Mouse (Mus musculus) limb, embryonic 12.5 days (tissue): ENCODE measurements around the gene Iqck. TPM values are rescaled to one million over a fixed set of nuclear protein-coding genes. Genes with fewer than 3 reads are reported as not detected.

ENCODE experiments used
- ATAC-seq: fragments of 200-750 bp; cut with Nextera tagmentation; 2 replicates; pipeline ENCODE4 v1.8.0; 2017; ENCODE audit warnings: low read depth, moderate TSS enrichment; ENCODE audit not compliant: insufficient number of reproducible peaks, insufficient read depth, low FRiP score, low TSS enrichment
- H3K27ac ChIP-seq: fragments of 300-500 bp; sonication (generic); 2 replicates; pipeline ENCODE4 v1.5.1; 2016; ENCODE audit warnings: mild to moderate bottlenecking, moderate library complexity
- H3K27me3 ChIP-seq: fragments of 300-500 bp; sonication (generic); 2 replicates; pipeline ENCODE4 v1.6.1; 2016; ENCODE audit warnings: mild to moderate bottlenecking, moderate library complexity
- H3K36me3 ChIP-seq: fragments of 300-500 bp; sonication (generic); 2 replicates; pipeline ENCODE4 v1.6.1; 2016; ENCODE audit warnings: mild to moderate bottlenecking, moderate library complexity
- H3K4me1 ChIP-seq: fragments of 300-500 bp; sonication (generic); replicated peaks from 2 replicates; pipeline ENCODE4 v1.6.1; 2016
- H3K4me2 ChIP-seq: fragments of 300-500 bp; sonication (generic); 2 replicates; pipeline ENCODE4 v1.6.1; 2016; ENCODE audit warnings: mild to moderate bottlenecking, moderate library complexity
- H3K4me3 ChIP-seq: fragments of 300-500 bp; sonication (generic); replicated peaks from 2 replicates; pipeline ENCODE4 v1.5.1; 2016; ENCODE audit warnings: mild to moderate bottlenecking
- H3K9ac ChIP-seq: fragments of 300-500 bp; sonication (generic); replicated peaks from 2 replicates; pipeline ENCODE4 v1.6.1; 2016; ENCODE audit warnings: mild to moderate bottlenecking, moderate library complexity
- H3K9me3 ChIP-seq: fragments of 300-500 bp; sonication (generic); 2 replicates; pipeline ENCODE4 v1.6.1; 2016; ENCODE audit warnings: mild to moderate bottlenecking, moderate library complexity
- WGBS: fragments of 180-500 bp; shearing (Covaris S2); methylation state at CpG from one replicate; pipeline ENCODE4 v1.1.7; 2016; 5-methylcytosine and 5-hydroxymethylcytosine counted together
- polyA plus RNA-seq: library from polyadenylated mRNA; unstranded; fragments of >200 nt; fragmentation: Nextera tagmentation; extraction: Ambion mirVana; gene quantifications from 2 replicates; pipeline ENCODE4 v1.2.1, GENCODE M21; 2016

The Iqck gene
- polyA plus RNA-seq, 1 experiment from 2014 or later = 2.3 TPM

DNA sequence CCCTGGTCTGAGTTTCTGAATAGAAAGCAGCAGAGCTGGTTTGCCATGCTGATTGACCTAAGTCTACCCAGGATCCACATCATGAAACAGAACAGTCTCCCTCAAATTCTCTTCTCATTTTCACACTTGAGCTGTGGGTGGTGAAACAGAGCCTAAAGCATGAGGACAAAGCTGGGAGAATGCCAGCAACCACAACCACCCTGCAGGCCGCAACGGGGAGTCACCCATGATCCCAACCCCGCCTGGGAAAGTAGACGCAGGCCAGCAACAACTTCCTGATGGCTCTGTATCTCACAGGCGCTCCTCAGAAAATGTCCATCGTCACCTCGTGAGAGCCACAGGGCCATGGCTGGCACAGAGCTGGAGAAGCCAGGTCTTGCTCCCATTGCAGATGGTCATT, 4.0 kb upstream of the Iqck start:
- no peak for ATAC-seq
- 94% methylated on average over 7 of the region's 7 CpGs for WGBS
- peaks cover 17% of the 10 kb centered on the region for H3K4me1 ChIP-seq
- H3K4me3 ChIP-seq = no peak overlapping the region
- no peak overlapping the region for H3K27ac ChIP-seq
- H3K4me2 ChIP-seq = no peak overlapping the region
- H3K9me3 ChIP-seq = no peaks in the 10 kb centered on the region
- no peaks in the 10 kb centered on the region for H3K27me3 ChIP-seq
- peaks cover 66% of the 10 kb centered on the region for H3K36me3 ChIP-seq
- H3K9ac ChIP-seq = no peak overlapping the region

DNA sequence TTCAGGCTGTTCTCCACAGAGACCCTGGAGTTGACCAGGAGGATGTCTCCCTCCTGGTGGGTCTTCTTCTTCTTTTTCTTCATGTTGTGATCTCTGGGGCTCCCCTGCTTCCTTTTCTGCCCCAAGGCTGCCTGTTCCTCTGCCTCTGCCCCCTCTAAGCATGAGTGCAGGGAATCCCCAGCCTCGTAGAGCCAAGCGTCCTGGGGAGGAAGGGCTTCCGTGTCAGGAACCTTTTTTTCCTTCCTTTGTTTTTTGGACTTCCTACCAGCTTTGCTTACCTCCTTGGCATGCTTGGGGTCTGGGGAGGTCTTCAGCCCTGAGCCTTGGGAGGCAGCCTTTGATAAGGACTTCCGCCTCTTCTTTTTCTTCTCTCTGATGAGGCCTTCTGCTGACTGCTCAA, 2.9 kb upstream of the Iqck start:
- H3K9ac ChIP-seq = no peak overlapping the region
- H3K4me2 ChIP-seq = no peak overlapping the region
- H3K36me3 ChIP-seq = peaks cover 56% of the 10 kb centered on the region
- H3K9me3 ChIP-seq = no peaks in the 10 kb centered on the region
- H3K27me3 ChIP-seq = no peaks in the 10 kb centered on the region
- peaks cover 17% of the 10 kb centered on the region for H3K4me1 ChIP-seq
- no peak overlapping the region for H3K27ac ChIP-seq
- ATAC-seq = no peak
- no peak overlapping the region for H3K4me3 ChIP-seq
- 89% methylated on average over 4 of the region's 4 CpGs for WGBS

DNA sequence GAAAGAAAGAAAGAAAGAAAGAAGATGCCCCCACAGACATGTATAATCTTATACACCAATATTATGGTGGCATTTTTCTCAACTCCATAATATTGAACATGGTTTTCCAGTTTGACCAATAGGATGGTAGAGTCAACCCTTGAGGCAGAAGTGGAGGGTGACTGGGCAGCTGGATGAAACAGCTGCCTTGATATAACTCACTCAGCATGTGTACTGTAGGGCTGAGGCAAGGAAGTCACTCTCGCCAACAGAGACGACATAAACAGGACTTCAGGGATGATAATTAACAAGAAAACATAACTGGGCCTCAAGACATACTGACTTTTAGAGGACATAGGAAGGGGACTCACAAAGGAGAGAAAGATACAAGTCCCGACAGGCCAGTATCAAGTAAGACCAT, 946 bp upstream of the Iqck start:
- peaks cover 36% of the 10 kb centered on the region for H3K36me3 ChIP-seq
- peak overlapping the region; percentile 80 for H3K4me2 ChIP-seq
- H3K4me3 ChIP-seq = peak overlapping the region; percentile 80
- peak overlapping the region; percentile 71 for H3K9ac ChIP-seq
- no peaks in the 10 kb centered on the region for H3K27me3 ChIP-seq
- 16% methylated on average over 3 of the region's 3 CpGs for whole genome bisulfite sequencing
- no peaks in the 10 kb centered on the region for H3K9me3 ChIP-seq
- no peak overlapping the region for H3K27ac ChIP-seq
- H3K4me1 ChIP-seq = peaks cover 17% of the 10 kb centered on the region
- ATAC-seq = no peak

DNA sequence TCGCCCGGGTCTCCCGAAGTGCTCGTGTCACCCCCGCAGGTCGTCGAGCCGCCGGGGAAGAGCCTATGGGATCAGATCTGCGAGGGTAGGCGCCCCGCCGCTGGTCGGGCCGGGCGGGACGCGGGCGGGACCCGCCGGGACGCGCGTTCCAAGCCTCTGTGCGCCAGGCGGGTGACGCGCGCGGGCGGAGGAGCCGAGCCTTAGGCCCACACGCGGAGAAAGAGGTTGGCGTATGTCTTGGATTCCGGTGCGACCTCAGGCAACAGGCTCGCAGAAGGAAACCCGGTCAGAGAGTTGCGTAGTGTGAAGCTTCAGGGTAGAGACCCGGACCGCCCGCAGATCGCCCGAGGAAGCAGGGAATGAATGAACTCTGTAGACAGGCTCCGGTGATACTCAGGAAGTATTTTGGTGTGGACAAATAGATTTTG, 339 bp downstream of the Iqck start, which contains the start of gene Knop1:
TSS of gene Knop1 (minus strand) at position 378 of the 428 bp plus-strand sequence.
- H3K9me3 ChIP-seq = no peaks in the 10 kb centered on the region
- peaks cover 23% of the 10 kb centered on the region for H3K36me3 ChIP-seq
- H3K9ac ChIP-seq = peak within 1 kb of the TSS; percentile 71
- H3K4me3 ChIP-seq = peak within 1 kb of the TSS; percentile 80
- WGBS = under 1% methylated on average over 37 of the region's 46 CpGs
- H3K4me1 ChIP-seq = peaks cover 17% of the 10 kb centered on the region
- H3K4me2 ChIP-seq = peak within 1 kb of the TSS; percentile 80
- ATAC-seq = peak; percentile 79
- H3K27ac ChIP-seq = peak within 1 kb of the TSS; percentile 45; the same call in 1 of the 2 replicates
- no peaks in the 10 kb centered on the region for H3K27me3 ChIP-seq

DNA sequence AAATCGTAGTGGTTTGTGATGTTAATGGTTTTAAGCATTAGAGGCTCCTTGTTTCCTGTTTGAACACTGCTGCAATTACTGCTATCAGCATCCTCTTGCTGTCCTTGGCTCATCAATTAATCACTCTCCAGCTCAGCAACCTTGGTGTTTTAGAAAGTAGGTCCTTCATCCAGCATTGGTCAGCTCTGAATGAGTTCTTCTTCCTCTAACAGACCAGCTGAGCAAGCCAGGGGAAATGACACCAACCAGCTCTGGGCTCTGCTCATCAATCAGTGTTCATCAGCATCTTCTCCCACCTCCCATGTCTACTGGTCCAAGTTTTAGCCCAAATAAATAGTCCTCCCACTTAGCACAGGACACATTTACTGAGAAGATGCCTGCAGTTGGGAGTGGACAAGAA, 3.1 kb downstream of the Iqck start:
- Histone ChIP-seq H3K27ac (no peak overlapping the region), H3K27me3 (no peaks in the 10 kb centered on the region), H3K9me3 (no peaks in the 10 kb centered on the region), H3K36me3 (no peaks in the 10 kb centered on the region), H3K4me2 (no peak overlapping the region), H3K4me3 (no peak overlapping the region), H3K4me1 (peaks cover 17% of the 10 kb centered on the region), H3K9ac (no peak overlapping the region)
- 89% methylated on average over 1 of the region's 1 CpGs for WGBS
- ATAC-seq = no peak

DNA sequence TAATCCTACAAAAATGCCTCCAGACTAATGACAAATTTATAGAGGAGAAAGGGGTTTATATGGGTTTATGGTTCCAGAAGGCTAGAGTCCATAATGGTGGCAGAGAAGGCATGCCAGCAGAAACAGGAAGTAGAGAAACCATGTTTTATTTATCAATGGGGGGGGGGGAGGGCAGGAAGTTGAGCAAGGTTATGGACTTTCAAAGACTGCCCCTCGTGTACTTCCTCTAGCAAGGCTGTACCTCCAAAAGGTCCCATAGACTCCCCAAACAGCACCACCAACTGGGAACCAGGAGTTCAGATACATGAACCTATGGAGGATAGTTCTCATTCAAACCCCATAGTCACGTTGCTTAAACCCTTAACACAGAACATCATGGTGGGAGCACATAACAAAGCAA, 9.8 kb downstream of the Iqck start:
- Histone ChIP-seq H3K4me2 (no peak overlapping the region), H3K4me3 (no peak overlapping the region), H3K27ac (no peak overlapping the region), H3K27me3 (no peaks in the 10 kb centered on the region), H3K9ac (no peak overlapping the region), H3K4me1 (no peaks in the 10 kb centered on the region), H3K9me3 (no peaks in the 10 kb centered on the region), H3K36me3 (no peaks in the 10 kb centered on the region)
- ATAC-seq = no peak
- 69% methylated on average over 2 of the region's 2 CpGs for WGBS

DNA sequence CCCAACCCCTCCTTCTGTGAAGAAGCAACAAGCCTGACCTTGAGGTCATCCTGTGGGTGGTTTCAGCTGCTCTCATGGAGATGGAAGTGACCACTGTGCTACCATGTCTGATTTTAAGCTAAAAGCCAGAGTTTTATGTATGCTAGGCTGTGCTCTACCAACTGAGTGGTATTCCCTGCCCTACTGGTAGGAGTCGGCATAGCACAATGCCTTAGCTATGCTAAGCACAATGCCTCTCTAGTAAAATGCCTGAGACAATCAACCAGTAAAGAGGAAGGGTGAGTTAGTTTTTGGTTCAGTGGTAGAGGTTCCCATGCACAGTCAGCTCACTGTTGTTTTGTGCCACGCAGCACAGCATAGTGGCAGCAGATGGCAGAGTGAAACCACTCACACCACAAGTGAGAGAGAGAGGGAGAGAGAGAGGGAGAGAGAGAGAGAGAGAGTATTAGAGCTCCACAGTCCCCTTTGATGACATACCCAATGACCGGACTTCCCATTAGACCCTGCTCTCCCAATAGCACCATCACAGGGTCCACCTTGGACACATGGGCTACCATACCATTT, 24.0 kb downstream of the Iqck start:
- no peak overlapping the region for H3K4me3 ChIP-seq
- WGBS = 87% methylated on average over 3 of the region's 3 CpGs
- no peaks in the 10 kb centered on the region for H3K4me1 ChIP-seq
- H3K27me3 ChIP-seq = no peaks in the 10 kb centered on the region
- H3K4me2 ChIP-seq = no peak overlapping the region
- ATAC-seq = no peak
- H3K27ac ChIP-seq = no peak overlapping the region
- H3K9me3 ChIP-seq = no peaks in the 10 kb centered on the region
- H3K9ac ChIP-seq = no peak overlapping the region
- H3K36me3 ChIP-seq = no peaks in the 10 kb centered on the region

DNA sequence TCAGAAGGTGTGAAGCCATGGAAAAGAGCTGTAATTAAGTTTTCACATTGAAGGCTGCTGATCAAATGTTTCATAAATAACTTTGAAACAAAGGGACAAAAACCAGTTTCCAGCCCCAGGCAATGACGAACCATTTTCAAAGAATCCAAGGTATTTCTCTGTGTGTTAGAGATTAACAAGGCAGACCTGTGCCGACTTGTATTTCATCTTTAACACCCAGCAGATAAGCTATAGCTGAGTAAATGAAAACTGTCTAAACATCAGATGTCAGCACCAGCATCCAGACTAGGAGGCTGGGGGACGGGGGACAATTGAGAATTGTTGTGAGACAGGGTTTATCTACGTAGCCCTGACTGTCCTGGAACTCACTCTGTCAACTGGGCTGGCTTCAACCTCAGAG, 28.4 kb downstream of the Iqck start:
- no peaks in the 10 kb centered on the region for H3K9me3 ChIP-seq
- 80% methylated on average over 4 of the region's 4 CpGs for WGBS
- H3K4me2 ChIP-seq = no peak overlapping the region
- no peak overlapping the region for H3K9ac ChIP-seq
- H3K36me3 ChIP-seq = no peaks in the 10 kb centered on the region
- no peak overlapping the region for H3K4me3 ChIP-seq
- H3K4me1 ChIP-seq = peaks cover 5% of the 10 kb centered on the region; the same call in 1 of the 2 replicates
- no peak for ATAC-seq
- no peaks in the 10 kb centered on the region for H3K27me3 ChIP-seq
- no peak overlapping the region for H3K27ac ChIP-seq

DNA sequence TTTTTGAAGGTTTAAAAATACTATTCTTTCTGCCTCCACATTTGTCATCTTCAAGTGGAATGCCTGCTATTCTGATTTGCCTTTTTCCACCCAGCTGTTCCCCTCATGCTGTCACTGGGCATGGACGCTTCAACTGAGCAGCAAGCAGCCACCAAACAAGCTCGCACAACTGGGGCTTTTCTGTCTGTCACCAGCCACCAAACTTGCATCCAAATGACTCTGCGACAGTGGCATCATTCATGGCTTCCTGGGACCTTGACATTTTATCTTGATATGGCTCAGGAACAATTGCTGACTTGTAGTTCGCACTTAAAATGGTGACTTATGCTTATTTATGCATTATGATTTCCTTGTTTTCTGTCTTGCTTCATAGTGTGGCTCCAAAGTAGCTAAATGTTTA, 29.4 kb downstream of the Iqck start:
- no peak overlapping the region for H3K27ac ChIP-seq
- H3K4me2 ChIP-seq = no peak overlapping the region
- WGBS = 79% methylated on average over 4 of the region's 4 CpGs
- H3K4me3 ChIP-seq = no peak overlapping the region
- no peak for ATAC-seq
- peaks cover 10% of the 10 kb centered on the region; the same call in 1 of the 2 replicates for H3K4me1 ChIP-seq
- H3K9me3 ChIP-seq = no peaks in the 10 kb centered on the region
- no peaks in the 10 kb centered on the region for H3K27me3 ChIP-seq
- H3K9ac ChIP-seq = no peak overlapping the region
- no peaks in the 10 kb centered on the region for H3K36me3 ChIP-seq

DNA sequence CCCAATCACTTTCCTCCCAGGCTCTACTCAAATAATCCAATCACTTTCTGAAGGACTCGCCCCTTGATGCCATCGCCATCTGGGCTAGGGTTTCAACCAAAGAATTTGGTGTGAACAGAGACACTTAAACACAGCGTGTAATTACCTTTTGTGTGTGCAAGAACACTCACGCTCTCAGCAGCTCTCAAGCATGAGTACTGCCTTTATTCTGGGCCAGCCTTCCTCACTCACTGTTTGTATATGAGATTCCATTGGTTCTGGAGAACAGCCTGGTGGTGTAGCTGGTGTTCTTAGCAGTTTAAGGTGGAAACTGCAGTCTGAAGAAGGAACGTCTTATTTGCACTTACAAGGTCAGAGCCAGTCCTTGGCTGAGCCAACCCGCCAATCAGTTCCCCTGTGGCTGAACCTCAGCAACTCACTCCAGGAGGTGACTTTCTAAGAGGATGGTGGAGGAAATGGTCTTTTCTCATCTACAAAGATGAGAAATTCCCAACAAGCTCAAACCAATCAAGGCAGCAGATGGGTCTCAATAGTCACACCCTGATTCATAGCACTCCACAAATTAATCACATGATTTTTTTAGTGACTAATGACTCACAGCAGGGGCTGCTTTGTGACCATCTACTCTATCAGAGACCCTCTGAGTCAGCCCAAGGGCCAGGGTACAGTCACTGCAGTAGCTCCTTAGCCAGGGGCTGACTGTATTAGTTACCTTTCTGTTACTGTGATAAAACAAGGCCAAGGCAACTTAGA, 31.9 kb downstream of the Iqck start:
- no peak for ATAC-seq
- Histone ChIP-seq H3K4me2 (no peak overlapping the region), H3K4me3 (no peak overlapping the region), H3K27me3 (no peaks in the 10 kb centered on the region), H3K4me1 (peaks cover 10% of the 10 kb centered on the region; the same call in 1 of the 2 replicates), H3K9me3 (no peaks in the 10 kb centered on the region), H3K36me3 (no peaks in the 10 kb centered on the region), H3K27ac (0 out of 2 replicates have a peak overlapping the region, but pooled peaks have one; percentile 1), H3K9ac (no peak overlapping the region)
- WGBS = 43% methylated on average over 6 of the region's 6 CpGs

DNA sequence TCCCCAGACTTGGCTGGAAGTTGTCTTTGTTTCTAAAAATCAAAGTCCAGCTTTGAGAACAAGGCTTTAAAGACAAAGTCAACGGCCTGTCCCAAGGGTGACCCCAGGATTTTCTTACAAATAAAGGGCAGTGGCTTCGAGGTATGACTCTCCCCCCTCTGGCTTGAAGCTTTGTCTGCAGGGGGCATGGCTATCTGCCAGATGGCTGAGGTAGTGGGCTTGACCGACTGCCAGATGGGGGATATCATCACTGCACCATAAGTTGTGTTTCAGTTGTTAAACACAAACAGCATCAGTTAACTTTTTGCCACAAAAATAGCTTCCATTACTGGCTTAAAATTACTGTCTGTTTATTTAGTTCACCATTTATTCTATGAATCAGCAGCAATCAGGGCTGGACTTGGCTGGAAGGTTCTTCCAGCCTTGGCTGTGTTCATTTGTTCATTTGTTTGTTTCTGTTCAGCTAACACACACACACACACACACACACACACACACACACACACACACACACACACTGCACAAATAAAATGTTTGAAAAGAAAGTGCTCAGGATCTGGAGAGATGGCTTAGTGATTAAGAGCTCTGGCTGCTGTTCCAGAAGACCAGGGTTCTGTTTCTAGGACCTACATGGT, 33.6 kb downstream of the Iqck start:
- H3K9me3 ChIP-seq = no peaks in the 10 kb centered on the region
- no peak overlapping the region for H3K9ac ChIP-seq
- H3K27ac ChIP-seq = no peak overlapping the region
- H3K36me3 ChIP-seq = no peaks in the 10 kb centered on the region
- no peak overlapping the region for H3K4me3 ChIP-seq
- H3K4me2 ChIP-seq = no peak overlapping the region
- H3K27me3 ChIP-seq = no peaks in the 10 kb centered on the region
- ATAC-seq = no peak
- WGBS = 26% methylated on average over 3 of the region's 3 CpGs
- H3K4me1 ChIP-seq = peaks cover 10% of the 10 kb centered on the region; the same call in 1 of the 2 replicates
